8 mouse cellular contexts compared by ENCODE assay signal in genomic region chr3:139509275-139509985, GRCm38 (mm10).
DNase-seq lines count a peak whose midpoint lies in the region; ATAC-seq and TF ChIP-seq lines count a peak whose summit lies in the region.
"Had no signal": no experiment of that assay in that cellular context is flagged by ENCODE, and none has a peak within 500 bp of the region (broad histone marks: within the 10 kb centered on the region; RNA-seq: fewer than 3 reads in every experiment).

No protein-coding gene starts in this region.

- H3K27me3 ChIP-seq in G1E (ENCODE audit: insufficient read depth, low read length): no peaks in the 10 kb centered on the region
- H3K27me3 ChIP-seq: limb, embryonic 12.5 days had no signal

- H3K4me3 ChIP-seq in G1E (ENCODE audit: low read depth, low read length): no peak overlapping the region
- H3K4me3 ChIP-seq: limb, embryonic 12.5 days had no signal

- no peaks in the 10 kb centered on the region for H3K4me1 ChIP-seq in G1E (ENCODE audit: insufficient read depth, low read depth, low read length)
- H3K4me1 ChIP-seq: limb, embryonic 12.5 days had no signal

- DNase-seq in 416B (ENCODE audit: low read depth): peak; percentile 33
- DNase-seq in G1E (ENCODE audit: low spot score): no peak
- peak; percentile 41 for DNase-seq in embryo, embryonic 11 days
- peak; percentile 13 to 50 for DNase-seq in layer of hippocampus, postnatal 10 days (ENCODE audit: low spot score in 2 of 2)
- DNase-seq in telencephalon, adult 2 months (ENCODE audit: low read depth, low spot score): peak; percentile 31
- DNase-seq in spleen, postnatal 4 days (ENCODE audit: low spot score in 2 of 2): no peak
- DNase-seq in kidney, postnatal 25 days: no peak

- no peak for TF ChIP-seq CTCF in G1E (IDR thresholded peaks at IDR 0.05; ENCODE audit: low read depth, low read length)

- no peaks in the 10 kb centered on the region for H3K9me3 ChIP-seq in G1E (replicated peaks)
- H3K9me3 ChIP-seq: limb, embryonic 12.5 days had no signal

- peak; percentile 64 for ATAC-seq in G1E (ENCODE audit: extremely low read depth, insufficient number of reproducible peaks, low FRiP score, poor library complexity, severe bottlenecking)

- no peaks in the 10 kb centered on the region for H3K36me3 ChIP-seq in G1E (replicated peaks)
- H3K36me3 ChIP-seq: limb, embryonic 12.5 days had no signal

Comparison
In these comparisons a context has a peak if more than half of its experiments do, and no peak if none do; other contexts are left out.
1. DNase-seq: peak in 416B (single experiment), embryo, embryonic 11 days (single experiment), layer of hippocampus, postnatal 10 days (2 of 2) and telencephalon, adult 2 months (single experiment); none in G1E (single experiment), spleen, postnatal 4 days (0 of 2) and kidney, postnatal 25 days (0 of 2).